Mouse (Mus musculus) right cerebral cortex, postnatal 25 days (tissue): ENCODE data around the gene Gm2a.

ENCODE experiments used
- DNase-seq: peaks from one replicate; pipeline ENCODE4 v3.0.0; 2022

The Gm2a gene

GRCm38 (mm10) chr11:55133204-55133603, 35.3 kb downstream of the Gm2a start:
- no peak for DNase-seq

GRCm38 (mm10) chr11:55134407-55134806, 36.5 kb downstream of the Gm2a start:
- DNase-seq = no peak

DNA sequence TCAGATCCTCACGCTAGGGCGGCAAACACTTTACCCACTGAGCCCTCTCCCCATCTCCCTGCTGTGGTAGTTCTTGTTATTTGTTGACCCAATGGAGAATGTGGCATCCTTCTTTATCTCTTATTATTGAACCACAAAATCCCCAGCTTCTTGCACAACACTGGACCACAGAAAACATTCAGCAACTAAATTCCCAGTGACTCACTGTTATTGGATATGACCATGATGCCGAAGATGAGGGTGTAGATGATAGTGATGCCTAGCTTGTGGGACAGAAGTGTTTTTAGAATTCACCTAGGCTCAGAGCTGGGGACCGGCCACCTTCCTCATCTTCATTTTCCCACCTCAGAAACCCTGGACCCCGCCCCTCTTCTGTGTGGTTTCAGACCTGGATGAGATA, 37.0 kb downstream of the Gm2a start:
- DNase-seq = no peak

GRCm38 (mm10) chr11:55136770-55137547, 39.0 kb downstream of the Gm2a start:
- DNase-seq = no peak

GRCm38 (mm10) chr11:55137646-55138045, 39.7 kb downstream of the Gm2a start:
- no peak for DNase-seq

DNA sequence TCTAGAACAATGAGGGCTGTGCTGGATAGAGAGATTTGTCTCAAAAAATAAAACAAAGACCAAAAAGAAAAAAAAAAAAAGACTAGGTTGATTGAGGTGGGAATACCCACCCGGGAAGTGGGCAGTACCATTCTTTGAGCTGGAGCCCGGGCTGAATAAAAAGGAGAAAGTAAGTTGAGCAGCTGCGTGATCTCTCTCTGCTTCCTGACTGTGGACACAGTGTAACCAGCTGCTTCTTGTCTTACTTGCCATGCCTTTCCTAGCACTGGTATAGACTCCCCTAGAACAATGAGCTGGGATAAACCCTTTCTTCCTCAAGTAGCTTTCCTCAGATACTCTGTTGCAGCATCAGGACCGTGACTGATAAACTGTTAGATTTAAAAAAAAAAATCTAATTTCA, 43.6 kb downstream of the Gm2a start:
- no peak for DNase-seq

- DNase-seq = no peak
These were observed 46.1 kb downstream of the Gm2a start for GRCm38 (mm10) chr11:55144011-55144410.

DNA sequence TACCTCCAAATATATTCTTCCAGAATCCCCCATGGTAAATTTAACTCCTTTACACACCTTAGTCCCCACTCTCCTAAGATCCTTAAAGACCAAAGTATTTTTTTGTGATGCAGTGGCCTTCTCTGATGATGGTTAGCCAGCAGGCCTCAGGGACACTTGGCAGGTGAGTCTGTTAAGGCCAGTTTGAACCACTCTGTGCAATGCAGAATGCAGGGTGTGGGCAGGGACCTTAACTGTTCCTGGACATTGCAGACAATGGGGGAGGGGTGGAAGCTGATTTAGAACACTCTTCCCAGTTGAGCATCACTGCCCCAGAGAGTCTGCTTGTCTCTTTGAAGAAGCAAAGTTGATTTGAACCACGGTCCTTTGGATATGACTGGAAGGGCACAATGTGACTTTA, 48.9 kb downstream of the Gm2a start:
- DNase-seq = no peak

GRCm38 (mm10) chr11:55147423-55147822, 49.5 kb downstream of the Gm2a start:
- no peak for DNase-seq

DNA sequence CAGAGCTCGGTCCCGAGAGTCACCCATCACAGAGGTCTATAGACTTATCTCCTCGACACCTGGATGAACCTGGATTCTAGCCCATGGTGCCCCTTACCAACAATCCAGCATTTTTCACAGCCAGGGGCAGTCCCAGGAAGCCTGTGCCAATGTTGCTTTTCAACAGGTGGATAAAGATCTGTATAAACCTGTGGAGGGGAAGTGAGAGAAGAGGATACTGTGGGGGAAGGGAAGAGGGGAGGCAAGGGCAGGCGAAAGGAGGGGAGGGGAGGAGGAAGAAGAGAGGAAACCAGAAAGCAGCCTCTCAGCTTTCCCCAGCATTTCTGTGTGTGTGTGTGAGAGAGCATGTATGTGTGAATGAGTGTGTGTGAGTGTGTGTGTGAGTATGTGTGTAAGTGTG, 50.5 kb downstream of the Gm2a start:
- DNase-seq = no peak

GRCm38 (mm10) chr11:55151608-55152007, 53.7 kb downstream of the Gm2a start, which contains the start of gene Slc36a3:
TSS of gene Slc36a3 (minus strand) at chr11:55151708.
- no peak for DNase-seq

GRCm38 (mm10) chr11:55154398-55155069, 56.6 kb downstream of the Gm2a start:
- DNase-seq = no peak

- DNase-seq = no peak
These were observed 57.1 kb downstream of the Gm2a start for GRCm38 (mm10) chr11:55155070-55155421.

- peak; percentile 65 for DNase-seq
These were observed 61.0 kb downstream of the Gm2a start for GRCm38 (mm10) chr11:55158785-55159359.
